Mouse (Mus musculus): ENCODE measurements around the gene Cd36. TPM values are rescaled to one million over a fixed set of nuclear protein-coding genes. Genes with fewer than 3 reads are reported as not detected.

Gene Cd36
- polyA plus RNA-seq, 1 experiment from 2014 or later, result 2.9 TPM

DNA sequence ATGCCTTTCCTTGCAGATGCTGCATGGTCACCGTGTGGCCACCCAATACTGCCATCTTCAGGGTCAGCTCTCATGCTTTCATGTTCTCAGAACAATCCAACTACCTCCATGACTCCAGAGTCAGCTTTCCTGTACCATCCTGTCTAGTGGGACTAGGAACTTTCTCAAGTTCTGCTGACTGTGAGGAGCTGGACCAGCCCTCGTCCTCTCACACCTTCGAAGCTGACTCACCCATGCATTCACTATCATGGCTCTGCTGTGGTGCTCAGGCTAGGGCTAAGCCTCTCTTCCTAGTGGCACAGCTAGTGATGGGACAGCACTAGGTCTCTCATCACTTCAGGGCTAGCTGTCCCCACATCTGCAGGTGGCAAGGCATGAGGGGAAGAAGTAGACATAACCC, 30.7 kb downstream of the Cd36 start:
- WGBS, result 90% methylated on average over 3 of the region's 3 CpGs
- Histone ChIP-seq H3K4me1 (ENCODE audit: control insufficient read depth, insufficient read depth, low read length) (no peaks in the 10 kb centered on the region), H3K4me3 (ENCODE audit: low read depth, low read length) (no peak overlapping the region), H3K4me2 (ENCODE audit: low read depth, low read length) (no peak overlapping the region), H3K9ac (replicated peaks; ENCODE audit: low read length) (no peak overlapping the region), H3K36me3 (replicated peaks; ENCODE audit: control insufficient read depth, insufficient read depth, low read depth, low read length) (no peaks in the 10 kb centered on the region), H3K27me3 (ENCODE audit: control insufficient read depth, insufficient read depth, low read length) (no peaks in the 10 kb centered on the region), H3K9me3 (replicated peaks; ENCODE audit: control insufficient read depth, low read length) (no peaks in the 10 kb centered on the region), H3K27ac (replicated peaks; ENCODE audit: low read depth, low read length) (no peak overlapping the region)
- no peak for ATAC-seq (replicated peaks; ENCODE audit: insufficient number of reproducible peaks, low FRiP score, low TSS enrichment, low read depth)
- no peak for DNase-seq (ENCODE audit: low spot score)

- no peak overlapping the region for H3K27ac ChIP-seq (replicated peaks; ENCODE audit: low read depth, low read length)
- 91% methylated on average over 4 of the region's 4 CpGs for WGBS
- ATAC-seq (replicated peaks; ENCODE audit: insufficient number of reproducible peaks, low FRiP score, low TSS enrichment, low read depth) (no peak), DNase-seq (ENCODE audit: low spot score) (no peak)
- no peak overlapping the region for H3K4me2 ChIP-seq (ENCODE audit: low read depth, low read length)
- H3K36me3 ChIP-seq (replicated peaks; ENCODE audit: control insufficient read depth, insufficient read depth, low read depth, low read length), result no peaks in the 10 kb centered on the region
- H3K4me1 ChIP-seq (ENCODE audit: control insufficient read depth, insufficient read depth, low read length), result no peaks in the 10 kb centered on the region
- no peak overlapping the region for H3K9ac ChIP-seq (replicated peaks; ENCODE audit: low read length)
- no peaks in the 10 kb centered on the region for H3K27me3 ChIP-seq (ENCODE audit: control insufficient read depth, insufficient read depth, low read length)
- H3K4me3 ChIP-seq (ENCODE audit: low read depth, low read length), result no peak overlapping the region
- H3K9me3 ChIP-seq (replicated peaks; ENCODE audit: control insufficient read depth, low read length), result no peaks in the 10 kb centered on the region
These were observed 31.3 kb downstream of the Cd36 start for GRCm38 (mm10) chr5:17857262-17857661.

DNA sequence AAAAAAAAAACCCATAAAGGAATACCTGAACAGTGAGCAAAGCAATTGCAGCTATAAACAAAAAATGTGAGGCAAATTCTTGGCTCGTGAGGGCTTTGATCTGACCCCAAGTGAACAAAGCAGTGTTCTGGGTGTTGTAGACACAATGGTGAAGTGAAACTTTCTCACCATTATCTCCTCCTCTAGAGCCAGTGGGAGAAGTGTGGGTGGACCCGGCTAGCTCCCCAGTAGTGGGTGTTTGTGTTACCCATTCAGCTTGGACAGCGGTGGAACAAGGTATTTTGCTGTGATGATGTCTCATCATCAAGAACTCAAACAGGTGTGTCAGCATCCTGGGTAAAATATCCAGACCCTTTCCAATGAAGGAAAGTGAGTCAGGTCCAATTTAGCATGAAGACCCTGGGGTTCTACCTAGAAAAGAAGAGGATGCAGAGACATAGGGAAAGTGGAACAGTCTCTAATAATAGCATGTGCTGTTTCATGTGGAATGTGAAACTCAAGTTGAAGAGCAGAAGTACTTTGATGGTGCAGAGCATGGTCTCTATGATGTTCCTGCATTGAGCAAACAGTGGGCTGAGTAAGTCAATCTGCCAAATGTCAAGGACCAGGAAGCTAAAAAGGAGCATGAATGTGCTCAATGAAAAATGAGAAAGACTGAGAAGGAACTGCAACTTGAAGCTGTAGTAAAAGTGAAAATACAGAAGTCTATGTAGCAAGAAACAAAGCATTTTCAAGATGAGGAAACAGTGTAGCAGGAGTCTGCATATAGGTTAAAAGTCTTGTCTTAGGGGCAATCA, 34.3 kb downstream of the Cd36 start:
- Histone ChIP-seq H3K9me3 (replicated peaks; ENCODE audit: control insufficient read depth, low read length) (no peaks in the 10 kb centered on the region), H3K4me2 (ENCODE audit: low read depth, low read length) (no peak overlapping the region), H3K4me1 (ENCODE audit: control insufficient read depth, insufficient read depth, low read length) (no peaks in the 10 kb centered on the region), H3K4me3 (ENCODE audit: low read depth, low read length) (no peak overlapping the region), H3K27ac (replicated peaks; ENCODE audit: low read depth, low read length) (no peak overlapping the region), H3K9ac (replicated peaks; ENCODE audit: low read length) (no peak overlapping the region), H3K36me3 (replicated peaks; ENCODE audit: control insufficient read depth, insufficient read depth, low read depth, low read length) (no peaks in the 10 kb centered on the region), H3K27me3 (ENCODE audit: control insufficient read depth, insufficient read depth, low read length) (no peaks in the 10 kb centered on the region)
- DNase-seq (ENCODE audit: low spot score) (no peak), ATAC-seq (replicated peaks; ENCODE audit: insufficient number of reproducible peaks, low FRiP score, low TSS enrichment, low read depth) (no peak)
- 89% methylated on average over 3 of the region's 3 CpGs for WGBS

DNA sequence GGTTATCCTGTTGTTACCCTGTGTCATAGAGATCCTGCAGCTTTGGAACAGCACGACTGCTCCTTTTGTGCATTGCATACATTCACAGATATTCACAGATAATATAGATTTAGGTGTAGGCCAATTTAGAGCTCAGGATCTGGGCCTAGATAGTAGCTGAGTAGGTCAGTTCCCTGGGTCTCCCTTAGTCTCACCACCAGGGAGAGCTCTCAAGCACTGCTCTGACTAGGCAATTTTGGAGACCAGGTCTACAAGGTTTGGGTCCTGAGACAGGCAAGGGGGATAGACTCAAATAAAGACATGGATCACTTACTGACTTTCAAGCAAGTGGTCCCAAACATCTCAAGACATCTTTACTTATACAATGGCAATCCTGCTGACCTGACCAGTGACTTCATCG, 38.0 kb downstream of the Cd36 start:
- Histone ChIP-seq H3K36me3 (replicated peaks; ENCODE audit: control insufficient read depth, insufficient read depth, low read depth, low read length) (no peaks in the 10 kb centered on the region), H3K9me3 (replicated peaks; ENCODE audit: control insufficient read depth, low read length) (no peaks in the 10 kb centered on the region), H3K27ac (replicated peaks; ENCODE audit: low read depth, low read length) (no peak overlapping the region), H3K9ac (replicated peaks; ENCODE audit: low read length) (no peak overlapping the region), H3K4me2 (ENCODE audit: low read depth, low read length) (no peak overlapping the region), H3K27me3 (ENCODE audit: control insufficient read depth, insufficient read depth, low read length) (no peaks in the 10 kb centered on the region), H3K4me1 (ENCODE audit: control insufficient read depth, insufficient read depth, low read length) (no peaks in the 10 kb centered on the region), H3K4me3 (ENCODE audit: low read depth, low read length) (no peak overlapping the region)
- ATAC-seq (replicated peaks; ENCODE audit: insufficient number of reproducible peaks, low FRiP score, low TSS enrichment, low read depth) (no peak), DNase-seq (ENCODE audit: low spot score) (no peak)
- WGBS, result 95% methylated on average over 2 of the region's 2 CpGs

DNA sequence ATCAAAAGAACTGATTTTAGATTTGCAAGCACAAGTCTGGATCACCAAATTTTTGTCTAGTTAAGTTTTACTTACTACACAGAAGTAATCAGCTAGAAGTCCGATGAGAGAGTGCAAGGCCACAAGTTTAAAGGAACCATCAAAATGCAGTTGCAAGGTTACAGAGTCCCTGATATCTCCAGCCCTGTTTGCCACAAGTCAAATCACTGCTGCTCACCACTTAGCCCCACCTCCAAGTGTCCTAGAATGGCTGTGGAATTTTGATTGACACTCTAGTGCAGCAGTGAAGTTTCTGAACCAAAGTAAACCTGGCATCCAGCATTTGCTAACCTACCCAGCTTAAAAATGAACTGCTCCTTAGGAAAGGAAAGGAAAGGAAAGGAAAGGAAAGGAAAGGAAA, 39.0 kb downstream of the Cd36 start:
- WGBS, result 73% methylated on average over 1 of the region's 1 CpGs
- ATAC-seq (replicated peaks; ENCODE audit: insufficient number of reproducible peaks, low FRiP score, low TSS enrichment, low read depth), result no peak

DNA sequence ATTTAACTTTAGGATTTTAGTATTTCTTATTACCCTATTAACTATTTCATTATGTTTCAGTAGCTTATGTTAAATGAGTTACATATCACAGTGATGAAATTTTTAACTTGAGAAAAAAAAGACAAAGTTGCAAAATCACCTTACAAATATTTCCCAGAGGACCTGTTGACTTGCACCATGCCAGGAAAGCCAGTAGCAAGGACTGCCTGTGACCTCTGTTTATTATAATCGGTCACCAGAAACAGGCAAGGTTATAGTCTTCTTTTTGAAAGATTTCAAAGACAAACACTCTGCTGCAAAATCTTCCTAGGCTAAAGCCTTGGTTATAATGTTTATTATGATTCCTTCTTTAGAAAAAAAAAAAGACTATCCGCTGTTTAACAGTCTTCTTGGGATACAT, 39.9 kb downstream of the Cd36 start:
- H3K4me3 ChIP-seq (ENCODE audit: low read depth, low read length), result no peak overlapping the region
- H3K27ac ChIP-seq (replicated peaks; ENCODE audit: low read depth, low read length), result no peak overlapping the region
- H3K9me3 ChIP-seq (replicated peaks; ENCODE audit: control insufficient read depth, low read length), result no peaks in the 10 kb centered on the region
- 85% methylated on average over 2 of the region's 2 CpGs for WGBS
- DNase-seq (ENCODE audit: low spot score), result no peak
- H3K4me2 ChIP-seq (ENCODE audit: low read depth, low read length), result no peak overlapping the region
- no peaks in the 10 kb centered on the region for H3K4me1 ChIP-seq (ENCODE audit: control insufficient read depth, insufficient read depth, low read length)
- no peak for ATAC-seq (replicated peaks; ENCODE audit: insufficient number of reproducible peaks, low FRiP score, low TSS enrichment, low read depth)
- no peaks in the 10 kb centered on the region for H3K36me3 ChIP-seq (replicated peaks; ENCODE audit: control insufficient read depth, insufficient read depth, low read depth, low read length)
- no peaks in the 10 kb centered on the region for H3K27me3 ChIP-seq (ENCODE audit: control insufficient read depth, insufficient read depth, low read length)
- H3K9ac ChIP-seq (replicated peaks; ENCODE audit: low read length), result no peak overlapping the region

More for the DNA sequence above, 39.0 kb downstream of the Cd36 start:
- no peaks in the 10 kb centered on the region for H3K36me3 ChIP-seq (replicated peaks; ENCODE audit: control insufficient read depth, insufficient read depth, low read depth, low read length)
- H3K4me3 ChIP-seq (ENCODE audit: low read depth, low read length), result no peak overlapping the region
- DNase-seq (ENCODE audit: low spot score), result peak; percentile 14
- no peaks in the 10 kb centered on the region for H3K27me3 ChIP-seq (ENCODE audit: control insufficient read depth, insufficient read depth, low read length)
- H3K9me3 ChIP-seq (replicated peaks; ENCODE audit: control insufficient read depth, low read length), result no peaks in the 10 kb centered on the region
- no peak overlapping the region for H3K9ac ChIP-seq (replicated peaks; ENCODE audit: low read length)
- no peak overlapping the region for H3K27ac ChIP-seq (replicated peaks; ENCODE audit: low read depth, low read length)
- H3K4me2 ChIP-seq (ENCODE audit: low read depth, low read length), result no peak overlapping the region
- no peaks in the 10 kb centered on the region for H3K4me1 ChIP-seq (ENCODE audit: control insufficient read depth, insufficient read depth, low read length)

DNA sequence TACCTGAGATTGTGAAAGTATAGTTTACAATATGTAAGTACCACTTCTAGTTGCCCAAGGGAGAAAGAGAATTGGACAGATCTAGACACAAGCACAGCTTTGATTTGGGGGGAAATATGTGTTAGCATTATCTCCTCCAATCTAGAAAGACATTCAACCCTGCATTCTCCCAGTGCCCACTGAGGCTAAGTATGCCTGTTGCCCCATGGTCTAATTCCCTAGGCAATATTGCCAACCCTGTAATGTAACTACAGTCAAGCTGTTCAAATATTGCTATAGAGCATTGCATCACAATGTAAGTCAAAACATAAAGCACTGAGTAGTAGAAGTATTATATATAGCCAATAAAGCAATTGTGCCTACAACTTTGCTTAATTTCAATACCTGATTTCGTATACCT, 40.3 kb downstream of the Cd36 start:
- no peaks in the 10 kb centered on the region for H3K27me3 ChIP-seq (ENCODE audit: control insufficient read depth, insufficient read depth, low read length)
- no peak for ATAC-seq (replicated peaks; ENCODE audit: insufficient number of reproducible peaks, low FRiP score, low TSS enrichment, low read depth)
- no peak overlapping the region for H3K9ac ChIP-seq (replicated peaks; ENCODE audit: low read length)
- no peak overlapping the region for H3K27ac ChIP-seq (replicated peaks; ENCODE audit: low read depth, low read length)
- DNase-seq (ENCODE audit: low spot score), result no peak
- no peaks in the 10 kb centered on the region for H3K9me3 ChIP-seq (replicated peaks; ENCODE audit: control insufficient read depth, low read length)
- H3K4me2 ChIP-seq (ENCODE audit: low read depth, low read length), result no peak overlapping the region
- H3K36me3 ChIP-seq (replicated peaks; ENCODE audit: control insufficient read depth, insufficient read depth, low read depth, low read length), result no peaks in the 10 kb centered on the region
- H3K4me1 ChIP-seq (ENCODE audit: control insufficient read depth, insufficient read depth, low read length), result no peaks in the 10 kb centered on the region
- no peak overlapping the region for H3K4me3 ChIP-seq (ENCODE audit: low read depth, low read length)
- WGBS, result 91% methylated on average over 1 of the region's 1 CpGs

DNA sequence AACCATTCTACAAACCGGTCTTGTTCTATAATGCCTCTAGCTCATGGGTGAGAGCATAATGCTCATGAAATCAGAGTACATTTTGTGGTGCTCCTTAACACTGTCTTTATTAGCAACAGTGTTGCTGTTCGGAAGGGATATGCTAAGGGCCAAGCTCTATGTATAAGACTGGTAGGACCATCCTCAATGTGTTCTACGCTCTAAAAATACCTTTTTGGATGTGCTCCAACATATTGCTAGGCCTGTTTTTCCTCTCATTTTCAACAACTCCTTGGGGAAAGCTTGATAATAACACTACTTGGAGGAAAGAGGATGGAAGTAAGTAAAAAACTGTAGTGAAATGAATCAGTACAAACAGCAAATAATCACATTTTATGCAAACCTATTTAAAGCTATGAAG, 44.7 kb downstream of the Cd36 start:
- H3K27ac ChIP-seq (replicated peaks; ENCODE audit: low read depth, low read length), result no peak overlapping the region

More for the DNA sequence above, 44.7 kb downstream of the Cd36 start:
- H3K9me3 ChIP-seq (replicated peaks; ENCODE audit: control insufficient read depth, low read length), result no peaks in the 10 kb centered on the region
- no peaks in the 10 kb centered on the region for H3K4me1 ChIP-seq (ENCODE audit: control insufficient read depth, insufficient read depth, low read length)
- no peak overlapping the region for H3K4me3 ChIP-seq (ENCODE audit: low read depth, low read length)
- H3K4me2 ChIP-seq (ENCODE audit: low read depth, low read length), result no peak overlapping the region
- no peaks in the 10 kb centered on the region for H3K27me3 ChIP-seq (ENCODE audit: control insufficient read depth, insufficient read depth, low read length)
- H3K9ac ChIP-seq (replicated peaks; ENCODE audit: low read length), result no peak overlapping the region
- 94% methylated on average over 3 of the region's 3 CpGs for WGBS
- ATAC-seq (replicated peaks; ENCODE audit: insufficient number of reproducible peaks, low FRiP score, low TSS enrichment, low read depth), result no peak
- DNase-seq (ENCODE audit: low spot score), result no peak
- H3K36me3 ChIP-seq (replicated peaks; ENCODE audit: control insufficient read depth, insufficient read depth, low read depth, low read length), result no peaks in the 10 kb centered on the region
